Mouse (Mus musculus): ENCODE measurements at regions not wholly inside any gene's neighbourhood (a gene's known extent, or its start where the extent isn't known, plus 50 kb on each side); places are given as distances from the start of the nearest gene placed in this dataset.

DNA sequence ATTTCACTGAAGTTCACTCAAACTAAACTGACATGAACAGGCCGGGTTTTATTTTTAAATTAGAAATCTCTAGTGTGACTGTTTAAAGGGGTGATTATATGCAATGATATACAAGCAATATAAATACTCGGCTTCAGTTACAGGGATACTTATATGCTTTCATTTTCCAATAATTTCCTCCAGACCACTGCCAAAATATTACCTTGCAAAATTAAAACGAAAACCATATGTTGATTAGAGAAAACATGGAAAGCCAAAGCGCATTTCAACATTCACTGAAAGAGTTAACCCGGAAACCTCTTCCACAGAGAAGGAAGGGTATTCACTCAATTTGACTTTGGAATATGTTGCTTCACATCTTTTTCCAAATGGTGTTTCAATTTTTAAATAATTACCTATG lies 242.4 kb downstream of the Fign start:
- TF ChIP-seq CTCF (IDR thresholded peaks at IDR 0.05) (no peak), EP300 (IDR thresholded peaks at IDR 0.05; ENCODE audit: insufficient read depth, low read depth, low read length) (no peak)
